Mouse (Mus musculus) E14TG2a.4 (cell line): Measurements from ENCODE around the gene Lrrfip1.

ENCODE experiments used
- H3K27me3 ChIP-seq: 2 replicates; pipeline ENCODE4 v1.6.1; 2014; ENCODE audit warnings: low read length, control low read depth; ENCODE audit not compliant: insufficient read depth
- H3K36me3 ChIP-seq: 2 replicates; pipeline ENCODE4 v1.6.1; 2014; ENCODE audit warnings: low read length, control low read depth; ENCODE audit not compliant: insufficient read depth
- H3K4me1 ChIP-seq: replicated peaks from 2 replicates; pipeline ENCODE4 v1.6.1; 2014; ENCODE audit warnings: low read depth, low read length, control low read depth
- H3K4me3 ChIP-seq: replicated peaks from 2 replicates; pipeline ENCODE4 v1.5.1; 2014; ENCODE audit warnings: mild to moderate bottlenecking, low read length
- H3K9me3 ChIP-seq: 2 replicates; pipeline ENCODE4 v1.6.1; 2014; ENCODE audit warnings: low read length, control low read depth
- CTCF ChIP-seq: conservative IDR thresholded peaks from 2 replicates; pipeline ENCODE4 v1.5.1; 2014; ENCODE audit warnings: low read length
- NANOG ChIP-seq: IDR thresholded peaks from 2 replicates; pipeline ENCODE4 v1.6.1; 2014; ENCODE audit warnings: borderline replicate concordance, low read length, mixed read lengths
- POU5F1 ChIP-seq: IDR thresholded peaks from 2 replicates; pipeline ENCODE4 v1.6.1; 2014; ENCODE audit warnings: low read length, borderline replicate concordance

Lrrfip1 gene

DNA sequence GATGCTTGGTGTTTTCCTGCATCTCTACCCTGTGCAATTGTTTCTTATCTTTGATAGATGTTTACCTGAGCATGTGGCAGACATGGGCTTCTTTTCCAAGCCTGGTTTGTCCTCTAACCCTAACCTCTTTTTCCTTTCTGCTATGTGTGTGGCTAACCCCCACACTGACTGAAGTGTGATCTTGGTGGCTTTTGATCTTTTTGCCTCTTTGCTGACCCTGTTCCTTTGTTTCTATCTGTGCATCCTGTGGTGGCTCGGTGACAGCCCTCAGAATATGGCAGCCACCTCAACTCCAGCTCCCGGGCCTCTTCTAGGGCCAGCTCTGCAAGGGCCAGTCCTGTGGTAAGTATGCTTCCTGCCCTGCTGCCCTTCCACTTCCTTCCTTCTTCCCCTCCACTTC is 94.8 kb downstream of the Lrrfip1 start:
- H3K27me3 ChIP-seq, result no peaks in the 10 kb centered on the region
- peaks cover 16% of the 10 kb centered on the region for H3K4me1 ChIP-seq
- no peaks in the 10 kb centered on the region for H3K36me3 ChIP-seq
- TF ChIP-seq CTCF (no peak), POU5F1 (no peak), NANOG (no peak)
- no peaks in the 10 kb centered on the region; the same call in 1 of the 2 replicates for H3K9me3 ChIP-seq
- no peak overlapping the region for H3K4me3 ChIP-seq

DNA sequence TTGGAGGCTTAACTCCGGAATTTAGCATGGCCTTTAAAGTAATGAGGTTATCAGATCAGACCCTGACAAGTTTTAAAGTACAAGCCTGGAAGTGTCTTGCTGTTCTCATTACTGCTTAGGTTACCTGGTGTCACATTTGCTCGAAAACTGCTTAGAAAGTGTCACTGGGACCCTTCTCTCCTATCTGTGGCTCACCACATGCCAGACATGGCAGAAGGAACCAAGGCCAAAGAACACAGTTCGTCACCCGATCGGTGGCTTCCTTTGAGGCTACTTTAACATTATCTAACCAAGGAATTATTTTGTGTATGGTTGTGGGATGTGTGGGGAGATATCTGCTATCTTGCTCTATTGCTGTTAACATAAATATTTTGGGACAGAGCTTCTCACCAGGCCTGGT is 95.5 kb downstream of the Lrrfip1 start:
- TF ChIP-seq CTCF (no peak), NANOG (no peak), POU5F1 (no peak)
- Histone ChIP-seq H3K4me3 (no peak overlapping the region), H3K36me3 (no peaks in the 10 kb centered on the region), H3K27me3 (no peaks in the 10 kb centered on the region), H3K9me3 (no peaks in the 10 kb centered on the region; the same call in 1 of the 2 replicates), H3K4me1 (peaks cover 15% of the 10 kb centered on the region)

DNA sequence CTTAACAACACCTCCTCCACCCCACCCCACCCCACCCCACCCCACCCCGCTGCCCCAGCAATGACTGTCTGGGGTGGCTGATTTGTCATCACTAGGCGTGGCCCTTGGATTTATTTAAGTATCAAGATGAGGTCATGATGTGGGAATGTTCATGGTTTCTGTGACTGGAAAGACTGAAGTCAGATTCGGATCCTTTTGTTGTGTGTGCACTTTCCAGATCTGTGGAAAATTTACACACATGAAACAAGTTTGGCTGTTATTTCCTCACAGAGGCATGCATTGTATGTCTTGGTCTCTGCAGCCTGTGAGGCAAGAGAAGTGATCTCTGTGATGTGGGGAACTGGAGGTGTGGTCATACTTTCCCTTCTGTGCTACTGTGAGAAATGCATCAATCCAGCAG is 96.7 kb downstream of the Lrrfip1 start:
- H3K4me1 ChIP-seq, result peaks cover 15% of the 10 kb centered on the region
- H3K27me3 ChIP-seq, result no peaks in the 10 kb centered on the region
- H3K9me3 ChIP-seq, result no peaks in the 10 kb centered on the region; the same call in 1 of the 2 replicates
- no peaks in the 10 kb centered on the region for H3K36me3 ChIP-seq
- TF ChIP-seq NANOG, result no peak
- no peak for TF ChIP-seq POU5F1
- no peak for TF ChIP-seq CTCF
- H3K4me3 ChIP-seq, result no peak overlapping the region

DNA sequence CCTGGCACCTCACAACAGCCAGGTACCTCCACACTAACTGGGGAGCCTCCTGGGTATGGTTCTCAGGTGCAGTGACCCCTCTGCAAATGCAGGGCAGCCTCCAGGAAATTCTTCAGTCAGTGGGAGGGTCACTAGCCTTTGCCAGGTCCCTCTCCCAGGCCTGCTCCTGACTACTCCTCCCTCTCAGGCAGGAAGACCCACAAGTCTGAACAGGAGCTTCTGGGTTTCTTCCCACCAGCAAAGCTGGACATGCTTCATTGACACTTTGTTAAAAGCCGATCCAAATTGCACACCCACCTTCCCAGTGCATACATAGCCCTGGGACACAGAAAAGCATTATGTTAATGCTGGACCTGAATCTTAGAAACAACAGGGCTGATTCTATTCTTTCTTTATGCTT is 97.3 kb downstream of the Lrrfip1 start:
- TF ChIP-seq CTCF, result no peak
- no peak for TF ChIP-seq NANOG
- TF ChIP-seq POU5F1, result no peak
- H3K36me3 ChIP-seq, result no peaks in the 10 kb centered on the region
- no peaks in the 10 kb centered on the region for H3K27me3 ChIP-seq
- no peaks in the 10 kb centered on the region; the same call in 1 of the 2 replicates for H3K9me3 ChIP-seq
- peaks cover 15% of the 10 kb centered on the region for H3K4me1 ChIP-seq
- no peak overlapping the region for H3K4me3 ChIP-seq

DNA sequence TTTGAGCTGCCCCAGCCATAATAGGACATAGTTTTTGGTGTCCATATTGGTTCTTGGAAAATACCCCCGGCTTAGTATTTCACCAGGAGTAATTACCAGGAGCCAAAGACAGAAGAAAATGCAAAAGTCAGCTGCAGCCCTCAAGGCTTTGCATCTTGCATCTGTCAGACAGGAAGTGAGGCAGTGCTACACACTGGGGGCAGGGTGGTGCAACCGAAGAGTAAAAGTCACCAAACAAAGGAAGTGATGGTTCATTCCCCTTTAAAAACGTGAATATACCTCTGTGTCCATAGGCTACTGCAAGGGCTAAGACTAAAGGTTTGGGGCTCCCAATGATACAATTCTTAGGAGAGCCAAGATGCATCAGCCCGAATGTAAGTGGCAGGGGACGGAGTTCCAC is 98.0 kb downstream of the Lrrfip1 start:
- TF ChIP-seq CTCF (no peak), NANOG (no peak), POU5F1 (no peak)
- H3K4me3 ChIP-seq, result no peak overlapping the region

DNA sequence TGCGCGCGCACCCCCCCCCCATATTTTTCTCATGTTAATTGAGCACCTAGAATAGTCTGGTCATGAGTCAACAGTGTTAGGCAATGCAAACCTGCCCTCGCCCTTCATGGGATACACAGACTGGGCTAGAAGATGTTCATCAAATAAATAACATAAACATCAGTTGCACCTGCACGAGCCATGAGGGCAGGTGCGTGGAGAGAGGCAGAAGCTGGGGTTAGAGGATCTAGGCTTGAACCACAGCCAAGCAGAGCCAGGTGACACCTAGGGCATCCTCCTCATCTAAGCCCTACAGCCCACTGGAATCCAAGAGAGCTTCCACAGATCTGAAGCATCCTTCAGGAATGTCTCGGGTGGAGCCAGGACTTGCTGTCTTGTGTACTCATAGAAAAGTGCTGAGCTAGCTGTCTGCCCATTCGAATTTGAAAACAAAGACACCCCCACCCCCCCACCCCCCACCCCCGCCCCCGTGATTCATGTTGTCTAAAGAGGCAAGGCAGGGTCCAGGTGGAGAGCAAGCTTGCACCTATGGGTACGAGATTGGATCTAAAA is 98.8 kb downstream of the Lrrfip1 start:
- H3K9me3 ChIP-seq, result no peaks in the 10 kb centered on the region; the same call in 1 of the 2 replicates
- no peak for TF ChIP-seq POU5F1
- TF ChIP-seq CTCF, result no peak
- TF ChIP-seq NANOG, result no peak
- H3K4me3 ChIP-seq, result no peak overlapping the region
- H3K4me1 ChIP-seq, result peaks cover 15% of the 10 kb centered on the region
- no peaks in the 10 kb centered on the region for H3K36me3 ChIP-seq
- H3K27me3 ChIP-seq, result no peaks in the 10 kb centered on the region

More for the DNA sequence above, 98.0 kb downstream of the Lrrfip1 start:
- Histone ChIP-seq H3K27me3 (no peaks in the 10 kb centered on the region), H3K4me1 (peaks cover 15% of the 10 kb centered on the region), H3K9me3 (no peaks in the 10 kb centered on the region; the same call in 1 of the 2 replicates), H3K36me3 (no peaks in the 10 kb centered on the region)

DNA sequence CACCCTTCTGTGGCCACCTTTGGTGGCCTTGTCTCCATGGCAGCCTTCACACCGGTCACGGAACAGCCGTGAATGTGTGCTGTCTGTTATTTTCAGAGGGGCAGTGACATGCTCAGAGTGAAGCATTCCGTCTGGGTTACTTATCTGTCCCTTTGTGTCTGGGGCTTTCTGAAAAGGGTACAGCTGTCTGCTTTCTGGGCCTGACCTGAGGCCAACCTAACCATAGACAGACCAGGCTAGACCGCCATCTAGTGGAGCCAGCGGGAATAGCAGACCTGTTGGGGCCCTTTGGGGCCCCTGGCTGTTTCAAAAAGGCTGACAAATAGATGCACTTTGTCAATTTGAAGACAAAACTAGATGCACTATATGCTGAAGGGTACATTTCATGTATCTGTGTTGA is 100.3 kb downstream of the Lrrfip1 start:
- H3K9me3 ChIP-seq, result no peaks in the 10 kb centered on the region; the same call in 1 of the 2 replicates
- H3K36me3 ChIP-seq, result peaks cover 5% of the 10 kb centered on the region; the same call in 1 of the 2 replicates
- peak; percentile 95 for TF ChIP-seq CTCF
- no peak for TF ChIP-seq NANOG
- peaks cover 15% of the 10 kb centered on the region for H3K4me1 ChIP-seq
- no peak overlapping the region for H3K4me3 ChIP-seq
- no peaks in the 10 kb centered on the region for H3K27me3 ChIP-seq

DNA sequence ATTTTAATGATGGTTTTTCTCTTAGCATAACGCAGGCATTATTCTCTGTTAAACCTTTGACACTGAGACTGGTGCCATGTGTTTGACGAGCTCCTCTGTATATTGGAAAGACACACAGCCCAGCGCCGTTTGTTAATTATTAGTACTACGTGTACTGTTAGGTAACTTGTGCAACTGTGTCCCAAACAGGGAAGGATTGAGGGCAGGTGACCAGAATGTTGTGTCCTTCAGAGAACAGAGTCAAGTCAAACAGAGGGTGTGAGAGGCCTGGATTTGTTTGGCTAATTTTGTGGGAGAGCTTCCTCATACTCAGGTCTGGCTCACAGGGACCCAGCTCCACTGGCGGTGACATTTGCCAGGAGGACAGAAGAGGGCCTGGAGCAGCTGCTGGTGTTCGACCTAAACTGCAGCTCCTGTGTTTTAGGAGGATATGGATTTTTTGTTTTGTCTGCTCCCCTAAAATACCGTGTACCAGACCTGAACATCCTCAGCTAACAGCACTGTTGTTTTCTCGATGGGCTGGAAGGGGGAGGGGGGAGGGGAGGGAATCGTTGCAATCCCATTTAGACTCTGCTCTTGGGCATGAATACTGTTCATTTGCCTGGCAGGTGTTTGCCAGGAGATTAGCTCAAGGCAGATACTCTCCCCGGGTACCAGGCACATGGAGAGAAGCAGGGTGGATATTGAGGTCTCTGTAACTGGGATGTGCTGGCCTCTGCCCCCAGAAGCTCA is 103.3 kb downstream of the Lrrfip1 start:
- Histone ChIP-seq H3K4me3 (no peak overlapping the region), H3K27me3 (no peaks in the 10 kb centered on the region), H3K4me1 (peaks cover 6% of the 10 kb centered on the region), H3K9me3 (no peaks in the 10 kb centered on the region), H3K36me3 (peaks cover 10% of the 10 kb centered on the region)
- no peak for TF ChIP-seq POU5F1
- TF ChIP-seq NANOG, result no peak
- TF ChIP-seq CTCF, result no peak

DNA sequence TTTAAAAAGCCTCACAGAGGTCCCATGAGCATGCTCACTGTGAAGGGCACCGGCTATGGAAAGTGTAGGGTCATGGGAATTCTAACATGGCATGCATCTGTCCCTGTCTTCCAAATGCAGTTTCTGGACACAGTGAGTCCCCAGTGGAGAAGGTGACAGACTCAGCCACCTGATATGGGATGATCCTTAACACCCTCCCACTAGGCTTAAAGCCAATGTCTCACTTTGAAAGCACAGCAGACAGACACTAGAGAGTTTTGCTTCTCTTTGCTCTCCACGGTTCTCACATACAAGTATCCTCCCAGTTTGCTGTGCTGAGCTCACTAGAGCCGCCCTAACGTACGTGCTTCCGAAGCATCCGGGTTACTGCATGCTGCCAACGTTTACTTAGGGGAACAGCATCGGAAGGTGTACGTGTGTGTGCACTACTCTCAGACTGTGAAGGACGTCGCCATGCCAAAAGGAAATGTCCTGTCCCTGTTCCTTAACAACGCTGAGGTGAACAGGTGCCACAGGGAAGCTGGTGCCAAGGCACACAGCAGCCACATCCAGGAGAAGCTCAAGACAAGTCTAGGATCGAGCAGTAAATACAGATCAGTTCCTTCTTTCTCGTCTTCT is 104.9 kb downstream of the Lrrfip1 start:
- no peak for TF ChIP-seq CTCF
- no peak for TF ChIP-seq NANOG
- no peak for TF ChIP-seq POU5F1
- no peaks in the 10 kb centered on the region for H3K27me3 ChIP-seq
- peaks cover 3% of the 10 kb centered on the region for H3K4me1 ChIP-seq
- no peaks in the 10 kb centered on the region for H3K9me3 ChIP-seq
- H3K4me3 ChIP-seq, result no peak overlapping the region
- H3K36me3 ChIP-seq, result peaks cover 13% of the 10 kb centered on the region
